Mouse (Mus musculus) midbrain, embryonic 12.5 days (tissue): ENCODE measurements at regions not wholly inside any gene's neighbourhood (a gene's known extent, or its start where the extent isn't known, plus 50 kb on each side); places are given as distances from the start of the nearest gene placed in this dataset.

ENCODE experiments used
- ATAC-seq: fragments of 200-750 bp; cut with Nextera tagmentation; 2 replicates; pipeline ENCODE4 v1.8.0; 2017; ENCODE audit warnings: low read depth, moderate TSS enrichment, moderate library complexity; ENCODE audit not compliant: low FRiP score
- H3K27ac ChIP-seq: fragments of 300-500 bp; sonication (generic); replicated peaks from 2 replicates; pipeline ENCODE4 v1.5.1; 2016; ENCODE audit warnings: mild to moderate bottlenecking
- H3K27me3 ChIP-seq: fragments of 300-500 bp; sonication (generic); 2 replicates; pipeline ENCODE4 v1.6.1; 2016; ENCODE audit warnings: mild to moderate bottlenecking
- H3K36me3 ChIP-seq: fragments of 300-500 bp; sonication (generic); 2 replicates; pipeline ENCODE4 v1.6.1; 2016
- H3K4me1 ChIP-seq: fragments of 300-500 bp; sonication (generic); 2 replicates; pipeline ENCODE4 v1.6.1; 2016
- H3K4me2 ChIP-seq: fragments of 300-500 bp; sonication (generic); replicated peaks from 2 replicates; pipeline ENCODE4 v1.6.1; 2016; ENCODE audit warnings: mild to moderate bottlenecking, moderate library complexity
- H3K4me3 ChIP-seq: fragments of 300-500 bp; sonication (generic); 2 replicates; pipeline ENCODE4 v1.5.1; 2016; ENCODE audit warnings: mild to moderate bottlenecking
- H3K9ac ChIP-seq: fragments of 300-500 bp; sonication (generic); replicated peaks from 2 replicates; pipeline ENCODE4 v1.6.1; 2016; ENCODE audit warnings: mild to moderate bottlenecking, moderate library complexity
- H3K9me3 ChIP-seq: fragments of 300-500 bp; sonication (generic); 2 replicates; pipeline ENCODE4 v1.6.1; 2016; ENCODE audit warnings: mild to moderate bottlenecking
- WGBS: fragments of 180-500 bp; shearing (Covaris S2); methylation state at CpG from one replicate; pipeline ENCODE4 v1.1.7; 2016; 5-methylcytosine and 5-hydroxymethylcytosine counted together

- H3K36me3 ChIP-seq: no peaks in the 10 kb centered on the region
- ATAC-seq: no peak
- H3K4me2 ChIP-seq: no peak overlapping the region
These were observed 174.1 kb upstream of the App start for GRCm38 (mm10) chr16:85347621-85348020.

GRCm38 (mm10) chr16:85336495-85337119, 163.0 kb upstream of the App start:
- Histone ChIP-seq H3K36me3 (no peaks in the 10 kb centered on the region), H3K27ac (no peak overlapping the region), H3K4me1 (no peaks in the 10 kb centered on the region), H3K9me3 (no peaks in the 10 kb centered on the region), H3K4me3 (no peak overlapping the region), H3K9ac (no peak overlapping the region), H3K4me2 (no peak overlapping the region), H3K27me3 (no peaks in the 10 kb centered on the region)
- no peak for ATAC-seq
- WGBS: 83% methylated on average over 4 of the region's 4 CpGs

More at GRCm38 (mm10) chr16:85347621-85348020, 174.1 kb upstream of the App start:
- 88% methylated on average over 4 of the region's 4 CpGs for WGBS
- no peaks in the 10 kb centered on the region for H3K4me1 ChIP-seq
- H3K4me3 ChIP-seq: no peak overlapping the region
- H3K27ac ChIP-seq: no peak overlapping the region
- no peaks in the 10 kb centered on the region for H3K27me3 ChIP-seq
- H3K9me3 ChIP-seq: no peaks in the 10 kb centered on the region
- no peak overlapping the region for H3K9ac ChIP-seq

- no peak for ATAC-seq
- WGBS: 49% methylated on average over 3 of the region's 3 CpGs
- Histone ChIP-seq H3K27ac (no peak overlapping the region), H3K9ac (no peak overlapping the region), H3K4me3 (no peak overlapping the region), H3K27me3 (no peaks in the 10 kb centered on the region), H3K4me2 (no peak overlapping the region), H3K9me3 (no peaks in the 10 kb centered on the region), H3K4me1 (no peaks in the 10 kb centered on the region), H3K36me3 (no peaks in the 10 kb centered on the region)
These were observed 160.0 kb upstream of the App start for GRCm38 (mm10) chr16:85333543-85333942.

- Histone ChIP-seq H3K9me3 (no peaks in the 10 kb centered on the region), H3K4me2 (no peak overlapping the region), H3K27ac (no peak overlapping the region), H3K9ac (no peak overlapping the region), H3K36me3 (no peaks in the 10 kb centered on the region), H3K4me1 (0 out of 2 replicates have a peak, but pooled peaks cover 2% of the 10 kb centered on the region), H3K27me3 (no peaks in the 10 kb centered on the region), H3K4me3 (no peak overlapping the region)
- ATAC-seq: no peak
- 81% methylated on average over 8 of the region's 8 CpGs for WGBS
These were observed 138.5 kb upstream of the App start for GRCm38 (mm10) chr16:85312018-85312417.

- Histone ChIP-seq H3K9ac (no peak overlapping the region), H3K4me1 (0 out of 2 replicates have a peak, but pooled peaks cover 2% of the 10 kb centered on the region), H3K27me3 (no peaks in the 10 kb centered on the region), H3K9me3 (no peaks in the 10 kb centered on the region), H3K36me3 (no peaks in the 10 kb centered on the region), H3K4me3 (no peak overlapping the region), H3K4me2 (no peak overlapping the region), H3K27ac (no peak overlapping the region)
- peak; percentile 70 for ATAC-seq
- WGBS: 52% methylated on average over 3 of the region's 3 CpGs
These were observed 135.9 kb upstream of the App start for GRCm38 (mm10) chr16:85309493-85309892.

DNA sequence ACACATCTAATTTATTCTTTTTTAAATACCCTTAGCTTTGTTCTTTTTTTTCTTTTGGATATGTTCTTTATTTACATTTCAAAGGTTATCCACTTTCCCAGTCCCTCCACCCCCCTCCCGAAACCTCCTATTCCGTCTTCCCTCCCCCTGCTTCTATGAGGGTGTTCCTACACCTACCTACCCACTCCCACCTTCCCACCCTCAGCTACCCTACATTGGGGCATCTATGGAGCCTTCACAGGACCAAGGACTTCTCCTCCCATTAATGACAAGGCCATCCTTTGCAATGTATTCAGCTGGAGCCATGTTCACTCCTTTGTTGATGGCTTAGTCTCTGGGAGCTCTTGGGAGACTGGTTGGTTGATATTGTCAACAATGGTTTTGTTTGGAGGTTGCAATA, 134.9 kb upstream of the App start:
- H3K9me3 ChIP-seq: no peaks in the 10 kb centered on the region
- no peaks in the 10 kb centered on the region for H3K27me3 ChIP-seq
- no peak overlapping the region for H3K4me3 ChIP-seq
- no peak overlapping the region for H3K4me2 ChIP-seq
- no peaks in the 10 kb centered on the region for H3K36me3 ChIP-seq
- H3K27ac ChIP-seq: peak overlapping the region; percentile 39; the same call in 1 of the 2 replicates
- H3K9ac ChIP-seq: no peak overlapping the region
- 43% methylated on average over 2 of the region's 2 CpGs for WGBS
- peak; percentile 68; the same call in 1 of the 2 replicates for ATAC-seq
- H3K4me1 ChIP-seq: 0 out of 2 replicates have a peak, but pooled peaks cover 2% of the 10 kb centered on the region

- Histone ChIP-seq H3K4me1 (0 out of 2 replicates have a peak, but pooled peaks cover 2% of the 10 kb centered on the region), H3K27ac (peak overlapping the region; percentile 11; the same call in 1 of the 2 replicates), H3K9ac (no peak overlapping the region), H3K4me2 (no peak overlapping the region), H3K9me3 (no peaks in the 10 kb centered on the region), H3K4me3 (no peak overlapping the region), H3K36me3 (no peaks in the 10 kb centered on the region), H3K27me3 (no peaks in the 10 kb centered on the region)
- 44% methylated on average over 7 of the region's 7 CpGs for WGBS
- peak; percentile 88 for ATAC-seq
These were observed 134.4 kb upstream of the App start for GRCm38 (mm10) chr16:85307940-85308339.

DNA sequence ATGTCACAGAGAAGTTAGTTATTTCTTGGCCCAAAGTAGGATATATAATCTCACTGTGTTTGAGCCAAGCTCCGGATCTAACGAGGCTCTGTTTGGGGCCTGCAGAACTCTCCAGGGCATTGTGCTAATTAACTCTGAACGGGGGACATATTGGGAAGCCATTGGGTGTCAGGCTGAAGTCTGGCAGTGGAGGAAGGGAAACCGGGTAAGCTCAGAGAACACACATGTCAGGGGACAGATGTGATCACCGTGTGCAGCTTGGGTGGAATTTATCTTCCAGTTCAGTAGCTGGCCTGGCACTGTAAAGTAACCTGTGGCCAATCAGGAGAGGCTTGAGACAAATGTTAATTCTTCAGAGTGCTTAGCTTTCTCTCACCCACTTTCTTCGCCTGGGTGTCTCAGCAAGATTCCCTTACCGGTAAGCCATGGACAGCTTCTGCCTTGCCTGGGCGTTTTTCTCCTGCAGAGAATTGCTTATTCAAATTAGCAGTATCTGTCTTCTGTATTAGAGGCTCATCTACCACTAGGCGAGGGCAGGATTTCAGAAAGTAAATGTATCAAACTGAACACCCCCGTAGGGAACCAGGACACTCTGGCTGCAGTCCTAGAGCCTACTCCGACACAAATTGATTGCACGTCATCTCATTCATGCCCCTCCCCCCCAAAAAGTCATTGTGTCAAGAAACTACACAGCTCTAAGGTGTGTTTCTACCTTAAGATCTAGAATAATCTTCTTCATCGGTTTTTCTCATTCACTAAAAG, 126.7 kb upstream of the App start:
- Histone ChIP-seq H3K27me3 (no peaks in the 10 kb centered on the region), H3K4me1 (no peaks in the 10 kb centered on the region), H3K4me3 (no peak overlapping the region), H3K9ac (no peak overlapping the region), H3K4me2 (no peak overlapping the region), H3K27ac (no peak overlapping the region; the same call in 1 of the 2 replicates), H3K9me3 (no peaks in the 10 kb centered on the region), H3K36me3 (no peaks in the 10 kb centered on the region)
- WGBS: 69% methylated on average over 13 of the region's 13 CpGs
- ATAC-seq: peak; percentile 47; the same call in 1 of the 2 replicates

- no peak overlapping the region for H3K9ac ChIP-seq
- H3K4me1 ChIP-seq: no peaks in the 10 kb centered on the region
- no peak overlapping the region for H3K4me2 ChIP-seq
- H3K9me3 ChIP-seq: no peaks in the 10 kb centered on the region
- no peak overlapping the region for H3K27ac ChIP-seq
- no peaks in the 10 kb centered on the region for H3K27me3 ChIP-seq
- no peak for ATAC-seq
- 68% methylated on average over 2 of the region's 2 CpGs for WGBS
- H3K36me3 ChIP-seq: no peaks in the 10 kb centered on the region
- no peak overlapping the region for H3K4me3 ChIP-seq
These were observed 125.0 kb upstream of the App start for GRCm38 (mm10) chr16:85298559-85298958.

DNA sequence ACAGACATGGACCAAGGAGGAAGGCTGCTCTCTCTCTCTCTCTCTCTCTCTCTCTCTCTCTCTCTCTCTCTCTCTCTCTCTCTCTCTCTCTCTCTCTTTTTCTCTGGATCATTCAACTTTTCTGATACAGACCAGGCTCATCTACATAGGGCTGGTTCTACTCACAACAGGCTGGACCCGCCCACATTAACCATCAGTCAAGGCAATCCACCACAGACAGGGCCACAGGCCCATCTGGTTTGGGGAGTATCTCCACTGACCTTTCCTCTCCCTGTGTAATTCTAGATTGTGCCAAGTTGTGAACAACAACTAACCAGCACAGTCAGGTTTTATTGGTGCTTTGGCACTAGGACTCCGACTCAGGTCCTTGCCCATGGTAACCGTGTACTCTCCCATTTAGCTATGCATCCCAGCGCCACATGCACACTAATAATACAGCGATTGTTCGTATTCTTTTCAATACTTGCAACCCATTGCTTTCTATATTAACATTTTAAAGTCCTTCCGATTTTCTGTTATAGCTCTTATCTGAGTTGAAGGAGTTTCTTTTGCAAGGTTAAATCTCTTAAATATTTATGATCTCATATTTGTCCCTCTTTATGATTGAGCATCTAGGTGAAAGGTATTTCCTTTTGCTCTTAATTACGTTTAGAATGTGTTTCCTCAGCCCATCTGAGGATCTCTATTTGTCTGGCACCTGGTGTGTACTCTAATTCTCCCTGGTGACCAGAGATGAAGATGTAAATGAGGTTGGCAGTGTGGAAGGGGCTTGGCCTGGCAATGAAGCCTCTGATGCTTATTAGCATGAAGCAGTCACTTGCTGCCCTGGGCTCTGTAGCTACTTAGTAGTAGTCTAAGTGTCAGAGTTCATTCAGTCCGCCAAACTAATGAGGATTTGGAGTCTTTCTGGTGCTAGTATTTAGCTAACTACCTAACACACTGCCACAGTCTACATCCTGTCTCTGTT, 117.7 kb upstream of the App start:
- ATAC-seq: peak; percentile 78

DNA sequence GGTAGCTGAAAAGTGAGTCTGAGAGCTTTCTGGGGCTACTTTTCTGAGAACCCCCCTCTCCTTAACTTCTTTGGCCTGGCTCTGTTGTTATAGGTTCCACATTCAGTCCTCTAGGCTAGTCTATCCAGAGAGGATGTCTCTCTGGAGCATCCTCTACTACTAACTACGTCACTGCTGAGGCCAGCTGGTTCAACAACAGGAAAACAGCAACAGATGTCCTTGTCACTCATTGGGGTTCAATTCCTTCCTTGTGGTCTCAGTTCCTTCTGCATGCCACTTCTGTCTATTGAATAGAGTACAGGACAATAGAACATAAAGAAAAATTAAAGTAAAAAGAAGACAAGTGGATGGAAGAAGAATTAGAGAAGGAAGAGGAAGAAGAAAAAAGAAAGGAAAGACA, 104.3 kb upstream of the App start:
- Histone ChIP-seq H3K27ac (no peak overlapping the region), H3K4me3 (no peak overlapping the region), H3K9me3 (no peaks in the 10 kb centered on the region), H3K4me1 (no peaks in the 10 kb centered on the region), H3K4me2 (no peak overlapping the region), H3K27me3 (no peaks in the 10 kb centered on the region), H3K9ac (no peak overlapping the region), H3K36me3 (no peaks in the 10 kb centered on the region)
- no peak for ATAC-seq
- 43% methylated on average over 1 of the region's 1 CpGs for WGBS

More for the DNA sequence above, 117.7 kb upstream of the App start:
- Histone ChIP-seq H3K4me2 (no peak overlapping the region), H3K9ac (no peak overlapping the region), H3K36me3 (no peaks in the 10 kb centered on the region), H3K27ac (no peak overlapping the region), H3K4me3 (no peak overlapping the region), H3K4me1 (no peaks in the 10 kb centered on the region), H3K27me3 (no peaks in the 10 kb centered on the region), H3K9me3 (no peaks in the 10 kb centered on the region)
- WGBS: 80% methylated on average over 9 of the region's 9 CpGs
